In genomic region chr12:86276895-86277294, GRCm38 (mm10) we compare ENCODE assay signal across 20 mouse cellular contexts. TPM values are rescaled to one million over a fixed set of nuclear protein-coding genes. Genes with fewer than 3 reads are reported as not detected.
DNase-seq lines count a peak whose midpoint lies in the region; ATAC-seq lines count a peak whose summit lies in the region.
"Had no signal": no experiment of that assay in that cellular context is flagged by ENCODE, and none has a peak within 500 bp of the region (broad histone marks: within the 10 kb centered on the region; RNA-seq: fewer than 3 reads in every experiment).

No protein-coding gene starts in this region.

- DNase-seq in heart, embryonic 10.5 days (ENCODE audit: low spot score): no peak
- no peak for DNase-seq in heart, postnatal 36 days
- no peak for DNase-seq in midbrain, embryonic 11.5 days (ENCODE audit: low spot score, missing footprints)
- DNase-seq in layer of hippocampus, postnatal 14 days (ENCODE audit: low spot score in 2 of 2): peak; percentile 31 to 53
- no peak for DNase-seq in thymus, postnatal 25 days
- DNase-seq: adrenal gland, postnatal 36 days; B cell, adult 2 months; cerebellum, adult 11 months; cerebellum, postnatal 25 days; heart, postnatal 14 days; kidney, postnatal 4 days; lung, postnatal 10 days had no signal

- no peaks in the 10 kb centered on the region for H3K9me3 ChIP-seq in heart, embryonic 10.5 days
- H3K9me3 ChIP-seq in midbrain, embryonic 11.5 days (ENCODE audit: control insufficient read depth, low read length): no peaks in the 10 kb centered on the region
- H3K9me3 ChIP-seq in midbrain, embryonic 16.5 days (replicated peaks; ENCODE audit: control insufficient read depth, low read length, poor library complexity, severe bottlenecking): no peaks in the 10 kb centered on the region
- no peaks in the 10 kb centered on the region for H3K9me3 ChIP-seq in intestine, embryonic 15.5 days
- H3K9me3 ChIP-seq: embryonic facial prominence, embryonic 10.5 days; liver, embryonic 15.5 days had no signal

- peaks cover 36% of the 10 kb centered on the region; the same call in 1 of the 2 replicates for H3K36me3 ChIP-seq in heart, embryonic 10.5 days
- H3K36me3 ChIP-seq in midbrain, embryonic 11.5 days (ENCODE audit: control insufficient read depth, insufficient read depth, low read length): no peaks in the 10 kb centered on the region
- H3K36me3 ChIP-seq in midbrain, embryonic 16.5 days (ENCODE audit: control insufficient read depth, insufficient read depth, low read length): peaks cover 3% of the 10 kb centered on the region; the same call in 1 of the 2 replicates
- no peaks in the 10 kb centered on the region for H3K36me3 ChIP-seq in intestine, embryonic 15.5 days

- H3K4me3 ChIP-seq in heart, embryonic 10.5 days: no peak overlapping the region
- H3K4me3 ChIP-seq in midbrain, embryonic 11.5 days (ENCODE audit: low read depth, low read length): no peak overlapping the region
- H3K4me3 ChIP-seq in midbrain, embryonic 16.5 days (ENCODE audit: low read depth, low read length): no peak overlapping the region
- H3K4me3 ChIP-seq in intestine, embryonic 15.5 days (replicated peaks): no peak overlapping the region
- H3K4me3 ChIP-seq: embryonic facial prominence, embryonic 10.5 days; erythroblast, embryonic 14.5 days; liver, embryonic 15.5 days; myocyte had no signal

- H3K9ac ChIP-seq in midbrain, embryonic 11.5 days (ENCODE audit: low read length): 0 out of 2 replicates have a peak overlapping the region, but pooled peaks have one; percentile 10
- no peak overlapping the region for H3K9ac ChIP-seq in midbrain, embryonic 16.5 days (ENCODE audit: low read depth, low read length)
- H3K9ac ChIP-seq in intestine, embryonic 15.5 days: no peak overlapping the region
- H3K9ac ChIP-seq: liver, embryonic 15.5 days had no signal

- H3K4me1 ChIP-seq in heart, embryonic 10.5 days: peaks cover 14% of the 10 kb centered on the region
- H3K4me1 ChIP-seq in midbrain, embryonic 11.5 days (ENCODE audit: control insufficient read depth, insufficient read depth, low read length): peaks cover 9% of the 10 kb centered on the region
- peaks cover 5% of the 10 kb centered on the region; the same call in 1 of the 2 replicates for H3K4me1 ChIP-seq in midbrain, embryonic 16.5 days (ENCODE audit: control insufficient read depth, insufficient read depth, low read length)
- peaks cover 7% of the 10 kb centered on the region for H3K4me1 ChIP-seq in intestine, embryonic 15.5 days (replicated peaks)
- H3K4me1 ChIP-seq: embryonic facial prominence, embryonic 10.5 days; liver, embryonic 15.5 days had no signal

- intact Hi-C loops in heart, postnatal 36 days (cut with DNase I): no loop called here

- no peak for ATAC-seq in midbrain, embryonic 11.5 days (ENCODE audit: low FRiP score)
- no peak for ATAC-seq in midbrain, embryonic 16.5 days
- peak; percentile 88 for ATAC-seq in intestine, embryonic 15.5 days
- ATAC-seq in megakaryocyte progenitor cell, adult 5-6 weeks (replicated peaks; ENCODE audit: poor library complexity): no peak
- ATAC-seq: Patski had no signal

- H3K4me2 ChIP-seq in midbrain, embryonic 11.5 days: no peak overlapping the region
- H3K4me2 ChIP-seq in midbrain, embryonic 16.5 days (ENCODE audit: low read length): no peak overlapping the region
- no peak overlapping the region for H3K4me2 ChIP-seq in intestine, embryonic 15.5 days (replicated peaks)
- H3K4me2 ChIP-seq: liver, embryonic 15.5 days had no signal

- H3K27ac ChIP-seq in heart, embryonic 10.5 days: peak overlapping the region; percentile 59; the same call in 1 of the 2 replicates
- H3K27ac ChIP-seq in midbrain, embryonic 11.5 days (ENCODE audit: low read depth, low read length): no peak overlapping the region
- no peak overlapping the region for H3K27ac ChIP-seq in midbrain, embryonic 16.5 days (ENCODE audit: low read length)
- H3K27ac ChIP-seq in intestine, embryonic 15.5 days: no peak overlapping the region
- H3K27ac ChIP-seq: embryonic facial prominence, embryonic 10.5 days; liver, embryonic 15.5 days had no signal

- no peaks in the 10 kb centered on the region for H3K27me3 ChIP-seq in heart, embryonic 10.5 days (ENCODE audit: insufficient read depth, poor library complexity, severe bottlenecking)
- H3K27me3 ChIP-seq in midbrain, embryonic 11.5 days (ENCODE audit: control insufficient read depth, insufficient read depth, low read length): no peaks in the 10 kb centered on the region
- H3K27me3 ChIP-seq in midbrain, embryonic 16.5 days (ENCODE audit: control insufficient read depth, insufficient read depth, low read depth, low read length): no peaks in the 10 kb centered on the region
- H3K27me3 ChIP-seq in intestine, embryonic 15.5 days (replicated peaks): no peaks in the 10 kb centered on the region
- H3K27me3 ChIP-seq: liver, embryonic 15.5 days; Patski had no signal

- 63% methylated on average over 5 of the region's 5 CpGs for WGBS in heart, embryonic 10.5 days
- WGBS in midbrain, embryonic 11.5 days: 38% methylated on average over 5 of the region's 5 CpGs
- WGBS in midbrain, embryonic 16.5 days: 29% methylated on average over 5 of the region's 5 CpGs
- WGBS in intestine, embryonic 15.5 days: 60% methylated on average over 5 of the region's 5 CpGs

RNA-seq across cellular contexts. Expression of gene Gpatch2l, which starts 35.2 kb away (rescaled TPM):
- 15.7 and 17.6 TPM in 2 replicates for polyA plus RNA-seq in heart, embryonic 10.5 days (2016; fragmentation: Nextera tagmentation; extraction: Ambion mirVana)
- total RNA-seq in heart, postnatal 36 days (2021): 10 to 100 TPM; 12.7 to 14.0 TPM
- 16.7 and 19.2 TPM in 2 replicates for polyA plus RNA-seq in midbrain, embryonic 11.5 days (2014; fragmentation: Nextera tagmentation; extraction: Ambion mirVana)
- 30.3 and 34.9 TPM in 2 replicates for polyA plus RNA-seq in midbrain, embryonic 16.5 days (2015; fragmentation: Nextera tagmentation; extraction: Ambion mirVana)
- 10.7 and 11.5 TPM in 2 replicates for polyA plus RNA-seq in intestine, embryonic 15.5 days (2015; fragmentation: Nextera tagmentation; extraction: Ambion mirVana)
- 10 to 100 TPM; 37.2 to 38.3 TPM for total RNA-seq in layer of hippocampus, postnatal 14 days (2021)
- 17.1 and 17.6 TPM in 2 replicates for total RNA-seq in megakaryocyte progenitor cell, adult 5-6 weeks (2015)
- total RNA-seq in megakaryocyte progenitor cell, adult 5-6 weeks (2017): 23.0 and 27.3 TPM in 2 replicates

Comparison
In these comparisons a context has a peak if more than half of its experiments do, and no peak if none do; other contexts are left out.
1. DNase-seq: peak in layer of hippocampus, postnatal 14 days (2 of 2); none in heart, embryonic 10.5 days (single experiment), heart, postnatal 36 days (0 of 2), midbrain, embryonic 11.5 days (single experiment) and thymus, postnatal 25 days (single experiment).